Mouse (Mus musculus) E14TG2a.4 (cell line): ENCODE data around the gene C8a.

ENCODE experiments used
- CTCF ChIP-seq: conservative IDR thresholded peaks from 2 replicates; pipeline ENCODE4 v1.5.1; 2014; ENCODE audit warnings: low read length
- NANOG ChIP-seq: IDR thresholded peaks from 2 replicates; pipeline ENCODE4 v1.6.1; 2014; ENCODE audit warnings: borderline replicate concordance, low read length, mixed read lengths

- TF ChIP-seq CTCF (no peak), NANOG (no peak; the same call in 1 of the 2 replicates)
Measured at GRCm38 (mm10) chr4:104823597-104824101, 52.5 kb downstream of the C8a start.
